Mouse (Mus musculus) bone marrow macrophage, adult 2 months (primary cell): ENCODE data around the gene Btnl9.

ENCODE experiments used
- CTCF ChIP-seq: IDR thresholded peaks from 2 replicates; pipeline ENCODE4 v1.5.1; 2012; ENCODE audit warnings: low read depth, mild to moderate bottlenecking, low read length, moderate library complexity
- POLR2A ChIP-seq: IDR thresholded peaks from 2 replicates; pipeline ENCODE4 v1.6.1; 2012; ENCODE audit warnings: mild to moderate bottlenecking, low read depth, low read length, borderline replicate concordance

GRCm38 (mm10) chr11:49202523-49203061 is 15.6 kb upstream of the Btnl9 start:
- TF ChIP-seq POLR2A: no peak
- no peak for TF ChIP-seq CTCF
